Mouse (Mus musculus) adrenal gland, postnatal 4 days (tissue): ENCODE results near the gene Fam84a. TPM values are rescaled to one million over a fixed set of nuclear protein-coding genes. Genes with fewer than 3 reads are reported as not detected.

Source experiments
- DNase-seq, 2 experiments: peaks; one replicate each; pipeline ENCODE4 v3.0.0; 2021 to 2022; ENCODE audit warnings: low spot score in 2 of 2, mixed read lengths in 2 of 2
- long read RNA-seq, 2 experiments: library from polyadenylated mRNA; stranded (forward); transcript quantifications; one replicate each; pipeline ENCODE4 v2.0.0; 2021
- total RNA-seq, 2 experiments: library from RNA; stranded (reverse); gene quantifications; 2 replicates each; pipeline ENCODE4 v1.2.3; 2021

Gene Fam84a
- total RNA-seq, result 1 to 10 TPM; 5.2 to 6.9 TPM
- long read RNA-seq, experiment 1, full-length matches to known transcripts, result 1 of 4 reads
- long read RNA-seq, experiment 1, partial matches to known transcripts, result 0 of 4 reads
- long read RNA-seq, experiment 1, other reads (novel, unspliced or antisense), result 3 of 4 reads
- long read RNA-seq, experiment 2, full-length matches to known transcripts, result 11 of 14 reads
- long read RNA-seq, experiment 2, partial matches to known transcripts, result 0 of 14 reads
- long read RNA-seq, experiment 2, other reads (novel, unspliced or antisense), result 3 of 14 reads

- DNase-seq, result peak; percentile 66 to 82
These were observed at the start of gene Fam84a for GRCm38 (mm10) chr12:14151921-14152320. Gene Fam84a (minus strand): TSS chr12:14152054.

- DNase-seq, result no peak
These were observed 43.6 kb upstream of the Fam84a start for GRCm38 (mm10) chr12:14195479-14195878.

- no peak for DNase-seq
These were observed 34.9 kb upstream of the Fam84a start for GRCm38 (mm10) chr12:14186689-14187195.

GRCm38 (mm10) chr12:14165713-14166112 is 13.9 kb upstream of the Fam84a start:
- DNase-seq, result peak in 1 of 2 experiments; percentile 29

GRCm38 (mm10) chr12:14164936-14165335 is 13.1 kb upstream of the Fam84a start:
- no peak for DNase-seq

GRCm38 (mm10) chr12:14152426-14152825 is 572 bp upstream of the Fam84a start:
- DNase-seq, result no peak

- no peak for DNase-seq
These were observed 770 bp downstream of the Fam84a start for GRCm38 (mm10) chr12:14150936-14151631.

- DNase-seq, result no peak
These were observed 1.3 kb downstream of the Fam84a start for GRCm38 (mm10) chr12:14150568-14150909.

GRCm38 (mm10) chr12:14149843-14150567 is 1.8 kb downstream of the Fam84a start:
- DNase-seq, result peak; percentile 44 to 57

GRCm38 (mm10) chr12:14149022-14149842 is 2.6 kb downstream of the Fam84a start:
- DNase-seq, result no peak

GRCm38 (mm10) chr12:14137046-14137445 is 14.8 kb downstream of the Fam84a start:
- no peak for DNase-seq

- no peak for DNase-seq
These were observed 37.1 kb downstream of the Fam84a start for GRCm38 (mm10) chr12:14114730-14115129.

GRCm38 (mm10) chr12:14096944-14097343 is 54.9 kb downstream of the Fam84a start:
- no peak for DNase-seq
